Mouse (Mus musculus): ENCODE measurements around the gene C1qbp. TPM values are rescaled to one million over a fixed set of nuclear protein-coding genes. Genes with fewer than 3 reads are reported as not detected.

Gene C1qbp
- polyA plus RNA-seq, 1 experiment from 2014 or later, result 268 TPM

- peak; percentile 23; the same call in 1 of the 2 replicates for ATAC-seq (ENCODE audit: insufficient read depth, low FRiP score, low read depth)
- peaks cover 21% of the 10 kb centered on the region for H3K36me3 ChIP-seq
- no peaks in the 10 kb centered on the region for H3K9me3 ChIP-seq
- H3K27me3 ChIP-seq (replicated peaks), result no peaks in the 10 kb centered on the region
- H3K9ac ChIP-seq, result peak overlapping the region; percentile 52
- H3K4me2 ChIP-seq, result peak overlapping the region; percentile 82
- peak overlapping the region; percentile 94 for H3K27ac ChIP-seq
- H3K4me1 ChIP-seq, result peaks cover 8% of the 10 kb centered on the region
- H3K4me3 ChIP-seq (replicated peaks), result peak overlapping the region; percentile 85
- 15% methylated on average over 24 of the region's 24 CpGs for WGBS
These were observed 12.0 kb downstream of the C1qbp start for GRCm38 (mm10) chr11:70970560-70971540.

DNA sequence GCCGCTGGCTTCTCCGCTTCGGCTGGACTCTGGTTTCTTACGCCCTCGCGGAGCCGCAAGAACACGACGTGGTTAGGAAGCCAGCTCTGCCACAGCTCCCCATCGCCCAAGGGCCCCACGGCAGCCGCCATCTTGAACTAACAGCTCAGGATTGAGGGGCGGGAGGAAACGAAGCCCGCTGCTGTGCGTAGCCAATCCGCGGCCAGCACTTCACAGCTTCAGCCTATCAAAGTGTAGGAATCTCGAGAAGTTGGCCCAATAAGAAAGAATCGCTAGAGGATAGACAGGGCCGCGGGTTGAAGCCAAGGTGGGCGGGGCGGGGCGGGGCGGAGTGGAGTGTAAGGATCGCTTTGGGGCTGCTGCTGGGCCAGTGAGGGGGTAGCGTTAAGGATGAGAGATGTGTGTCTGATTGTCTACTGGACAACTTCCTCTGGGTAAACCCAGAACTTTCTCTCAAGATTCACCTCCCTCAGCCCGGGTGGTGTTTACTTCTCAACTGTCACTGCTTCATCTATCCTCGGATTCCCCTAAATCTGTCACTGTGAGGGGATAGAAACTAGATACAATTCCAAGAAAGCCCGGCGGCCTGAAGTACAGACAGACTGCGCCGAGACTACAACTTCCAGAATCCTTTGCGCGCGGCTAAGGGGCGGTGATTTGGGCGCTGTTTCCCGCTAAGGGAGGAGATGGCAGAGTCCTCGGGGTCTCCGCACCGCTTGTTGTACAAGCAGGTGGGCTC lies 12.8 kb downstream of the C1qbp start, which contains the start of the genes Nup88 and Rpain:
TSS of gene Nup88 (minus strand) at position 153 of the 739 bp plus-strand sequence.
TSS of gene Rpain (plus strand) at position 393 of the 739 bp plus-strand sequence.
- peak; percentile 98 for ATAC-seq (ENCODE audit: insufficient read depth, low FRiP score, low read depth)
- H3K4me3 ChIP-seq (replicated peaks), result peak within 1 kb of the TSS; percentile 85
- H3K27me3 ChIP-seq (replicated peaks), result no peaks in the 10 kb centered on the region
- H3K36me3 ChIP-seq, result peaks cover 23% of the 10 kb centered on the region
- H3K4me1 ChIP-seq, result peaks cover 8% of the 10 kb centered on the region
- no peaks in the 10 kb centered on the region for H3K9me3 ChIP-seq
- peak within 1 kb of the TSS; percentile 82 for H3K4me2 ChIP-seq
- H3K27ac ChIP-seq, result peak within 1 kb of the TSS; percentile 94
- WGBS, result under 1% methylated on average over 42 of the region's 43 CpGs
- peak within 1 kb of the TSS; percentile 90 for H3K9ac ChIP-seq

- peak overlapping the region; percentile 90 for H3K9ac ChIP-seq
- under 1% methylated on average over 25 of the region's 25 CpGs for WGBS
- H3K4me2 ChIP-seq, result peak overlapping the region; percentile 66
- H3K4me1 ChIP-seq, result peaks cover 8% of the 10 kb centered on the region
- ATAC-seq (ENCODE audit: insufficient read depth, low FRiP score, low read depth), result no peak
- peak overlapping the region; percentile 84 for H3K27ac ChIP-seq
- H3K4me3 ChIP-seq (replicated peaks), result peak overlapping the region; percentile 85
- no peaks in the 10 kb centered on the region for H3K27me3 ChIP-seq (replicated peaks)
- H3K36me3 ChIP-seq, result peaks cover 23% of the 10 kb centered on the region
- no peaks in the 10 kb centered on the region for H3K9me3 ChIP-seq
These were observed 13.5 kb downstream of the C1qbp start for GRCm38 (mm10) chr11:70969271-70969794.

DNA sequence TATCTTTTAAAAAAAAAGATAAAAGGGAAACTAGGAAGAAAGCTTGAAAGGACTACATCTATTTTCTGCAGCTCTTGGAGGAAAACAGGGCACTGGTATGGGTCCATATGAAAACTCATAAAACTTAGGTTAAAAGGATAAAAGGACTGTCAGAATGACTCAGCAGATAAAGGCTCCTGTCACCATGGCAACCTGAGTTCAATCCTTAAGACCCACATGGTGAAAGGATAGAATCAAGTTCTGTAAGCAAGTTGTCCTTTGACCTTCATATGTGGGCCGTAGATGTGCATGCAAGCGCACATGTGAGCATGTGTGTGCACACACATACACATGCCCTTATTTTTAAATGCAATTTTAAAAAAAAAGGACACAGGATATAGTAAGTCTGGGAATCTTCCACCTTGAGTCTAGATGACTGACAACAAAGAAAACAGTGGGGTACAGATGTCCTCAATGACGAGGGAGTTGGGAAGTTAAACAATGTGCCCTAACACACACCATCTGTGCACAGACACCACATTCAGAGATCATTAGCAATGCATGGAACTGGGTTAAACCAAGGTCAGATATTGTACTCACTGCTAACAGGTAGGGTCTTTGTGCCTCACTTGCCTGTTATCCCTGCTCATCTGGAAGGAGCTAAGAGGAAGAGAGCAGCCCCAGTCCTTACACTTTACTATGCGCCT lies 18.5 kb downstream of the C1qbp start:
- H3K27ac ChIP-seq, result no peak overlapping the region
- peaks cover 36% of the 10 kb centered on the region; the same call in 1 of the 2 replicates for H3K36me3 ChIP-seq
- no peaks in the 10 kb centered on the region for H3K9me3 ChIP-seq
- no peak overlapping the region for H3K9ac ChIP-seq
- no peak for ATAC-seq (ENCODE audit: insufficient read depth, low FRiP score, low read depth)
- no peak overlapping the region for H3K4me2 ChIP-seq
- H3K4me1 ChIP-seq, result peaks cover 3% of the 10 kb centered on the region
- H3K27me3 ChIP-seq (replicated peaks), result no peaks in the 10 kb centered on the region
- no peak overlapping the region for H3K4me3 ChIP-seq (replicated peaks)
- 80% methylated on average over 4 of the region's 4 CpGs for WGBS

- Histone ChIP-seq H3K27ac (no peak overlapping the region), H3K4me3 (replicated peaks) (no peak overlapping the region), H3K27me3 (replicated peaks) (no peaks in the 10 kb centered on the region), H3K4me1 (no peaks in the 10 kb centered on the region), H3K4me2 (no peak overlapping the region), H3K9me3 (no peaks in the 10 kb centered on the region), H3K36me3 (peaks cover 48% of the 10 kb centered on the region), H3K9ac (no peak overlapping the region)
- no peak for ATAC-seq (ENCODE audit: insufficient read depth, low FRiP score, low read depth)
- WGBS, result 81% methylated on average over 5 of the region's 5 CpGs
These were observed 21.9 kb downstream of the C1qbp start for GRCm38 (mm10) chr11:70960786-70961554.

DNA sequence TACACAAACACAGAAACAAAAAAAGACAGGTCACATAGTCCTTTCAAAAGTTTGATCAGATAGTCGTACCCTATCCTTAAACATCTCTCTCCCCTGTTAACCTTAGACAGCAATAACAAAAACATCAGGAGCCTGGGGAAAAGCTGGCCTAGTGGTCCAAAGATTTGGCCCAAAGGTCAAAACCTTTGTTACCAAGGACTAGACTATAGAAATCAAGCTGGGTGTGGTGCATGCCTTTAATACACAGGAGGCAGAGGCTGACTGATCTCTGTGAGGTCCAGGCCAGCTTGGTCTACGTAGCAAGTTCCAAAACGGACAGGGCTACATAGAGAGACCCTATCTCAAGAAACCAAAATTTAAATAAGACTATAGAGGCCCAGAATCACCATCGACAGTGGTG lies 28.1 kb downstream of the C1qbp start:
- Histone ChIP-seq H3K27ac (no peak overlapping the region), H3K4me2 (no peak overlapping the region), H3K9me3 (no peaks in the 10 kb centered on the region), H3K9ac (no peak overlapping the region), H3K27me3 (replicated peaks) (no peaks in the 10 kb centered on the region), H3K36me3 (peaks cover 47% of the 10 kb centered on the region), H3K4me3 (replicated peaks) (no peak overlapping the region), H3K4me1 (no peaks in the 10 kb centered on the region)
- 88% methylated on average over 4 of the region's 4 CpGs for WGBS
- ATAC-seq (ENCODE audit: insufficient read depth, low FRiP score, low read depth), result no peak

GRCm38 (mm10) chr11:70944935-70945817 lies 37.6 kb downstream of the C1qbp start:
- H3K4me2 ChIP-seq, result no peak overlapping the region
- no peak overlapping the region for H3K9ac ChIP-seq
- no peaks in the 10 kb centered on the region for H3K27me3 ChIP-seq (replicated peaks)
- ATAC-seq (ENCODE audit: insufficient read depth, low FRiP score, low read depth), result no peak
- H3K36me3 ChIP-seq, result peaks cover 62% of the 10 kb centered on the region
- no peaks in the 10 kb centered on the region for H3K4me1 ChIP-seq
- no peak overlapping the region for H3K4me3 ChIP-seq (replicated peaks)
- H3K9me3 ChIP-seq, result no peaks in the 10 kb centered on the region
- 87% methylated on average over 4 of the region's 4 CpGs for WGBS
- H3K27ac ChIP-seq, result no peak overlapping the region

DNA sequence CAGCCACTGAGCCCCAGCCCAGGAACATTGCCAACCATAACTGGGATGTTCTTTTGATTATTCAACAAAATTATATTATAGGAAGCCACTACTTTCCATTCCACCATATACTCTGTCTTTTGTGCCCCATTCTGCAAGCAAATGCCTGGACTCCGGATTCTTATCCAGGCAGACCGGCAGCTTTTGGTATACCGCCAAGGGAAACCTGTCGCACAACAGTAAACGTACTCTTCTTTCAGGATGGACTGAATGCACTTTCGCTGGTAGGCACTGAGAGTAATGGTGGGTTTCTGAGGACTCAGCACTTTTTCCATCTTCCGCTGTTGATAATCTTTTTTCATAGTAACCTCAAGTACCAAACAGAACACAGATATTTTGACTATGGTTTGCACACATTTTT lies 39.2 kb downstream of the C1qbp start:
- 89% methylated on average over 7 of the region's 7 CpGs for WGBS
- Histone ChIP-seq H3K9ac (no peak overlapping the region), H3K4me1 (no peaks in the 10 kb centered on the region), H3K27ac (no peak overlapping the region), H3K36me3 (peaks cover 54% of the 10 kb centered on the region), H3K27me3 (replicated peaks) (no peaks in the 10 kb centered on the region), H3K9me3 (no peaks in the 10 kb centered on the region), H3K4me2 (no peak overlapping the region), H3K4me3 (replicated peaks) (no peak overlapping the region)
- ATAC-seq (ENCODE audit: insufficient read depth, low FRiP score, low read depth), result no peak

- ATAC-seq (ENCODE audit: insufficient read depth, low FRiP score, low read depth), result no peak
- no peak overlapping the region for H3K27ac ChIP-seq
- H3K27me3 ChIP-seq (replicated peaks), result no peaks in the 10 kb centered on the region
- H3K4me2 ChIP-seq, result no peak overlapping the region
- H3K9me3 ChIP-seq, result no peaks in the 10 kb centered on the region
- WGBS, result 76% methylated on average over 1 of the region's 1 CpGs
- no peaks in the 10 kb centered on the region for H3K4me1 ChIP-seq
- no peak overlapping the region for H3K9ac ChIP-seq
- H3K36me3 ChIP-seq, result peaks cover 50% of the 10 kb centered on the region
- no peak overlapping the region for H3K4me3 ChIP-seq (replicated peaks)
These were observed 40.2 kb downstream of the C1qbp start for GRCm38 (mm10) chr11:70942596-70942995.

GRCm38 (mm10) chr11:70935316-70935715 lies 47.5 kb downstream of the C1qbp start:
- Histone ChIP-seq H3K27me3 (replicated peaks) (no peaks in the 10 kb centered on the region), H3K27ac (no peak overlapping the region), H3K36me3 (peaks cover 48% of the 10 kb centered on the region), H3K9me3 (no peaks in the 10 kb centered on the region), H3K4me3 (replicated peaks) (no peak overlapping the region), H3K9ac (no peak overlapping the region), H3K4me1 (no peaks in the 10 kb centered on the region), H3K4me2 (no peak overlapping the region)
- ATAC-seq (ENCODE audit: insufficient read depth, low FRiP score, low read depth), result no peak
- 85% methylated on average over 7 of the region's 7 CpGs for WGBS

Data from stomach, embryonic 15.5 days (tissue).